Mouse (Mus musculus): ENCODE measurements around the gene Ccdc57.

DNA sequence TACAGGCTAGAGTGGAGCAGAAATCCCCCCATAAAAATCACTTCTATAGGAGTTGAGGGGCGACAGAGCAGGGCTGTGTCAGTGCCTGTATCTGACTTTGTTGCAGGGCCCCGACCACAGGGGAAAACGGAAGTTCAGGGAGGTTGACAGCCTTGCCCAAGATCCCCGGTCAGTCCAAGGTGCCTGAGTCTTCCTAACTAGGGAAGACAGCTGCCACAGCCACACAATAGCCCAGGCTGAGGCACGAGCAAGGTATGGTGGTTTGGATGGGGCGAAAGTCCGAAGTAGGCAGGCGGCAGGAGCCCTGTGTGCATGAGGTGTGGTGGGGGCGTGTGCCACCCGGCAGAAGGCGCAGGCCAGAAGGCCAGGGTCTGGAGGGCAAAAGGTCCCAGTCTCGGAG lies 15.7 kb upstream of the Ccdc57 start, which contains the start of gene Slc16a3:
- TF ChIP-seq POLR2A (IDR thresholded peaks at IDR 0.05; ENCODE audit: borderline replicate concordance, extremely low read depth, insufficient read depth, insufficient read length, poor library complexity, severe bottlenecking) = no peak
- TF ChIP-seq CTCF (IDR thresholded peaks at IDR 0.05; ENCODE audit: borderline replicate concordance, extremely low read depth, insufficient read depth, insufficient read length) = no peak

Data from brain, embryonic 14.5 days (tissue).